Mouse (Mus musculus): ENCODE data around the gene Kctd10.

- TF ChIP-seq CTCF (IDR thresholded peaks at IDR 0.05; ENCODE audit: borderline replicate concordance, extremely low read depth, insufficient read depth, insufficient read length) (no peak), POLR2A (IDR thresholded peaks at IDR 0.05; ENCODE audit: borderline replicate concordance, extremely low read depth, insufficient read depth, insufficient read length, poor library complexity, severe bottlenecking) (no peak)
These were observed 57.1 kb downstream of the Kctd10 start for GRCm38 (mm10) chr5:114323105-114323790.

All from brain, embryonic 14.5 days (tissue).